Mouse (Mus musculus) liver (tissue): ENCODE results near the gene Fam149a.
"Not testable (repeated sequence)": the region's sequence is repeated elsewhere in the genome, so short reads cannot be mapped to it uniquely, and the experiment has no call there.

ENCODE experiments used
- DNase-seq: peaks from one replicate; pipeline ENCODE4 v3.0.0-alpha.2; 2020; ENCODE audit warnings: mixed read lengths

Fam149a gene

GRCm38 (mm10) chr8:45330856-45331255, 51.2 kb downstream of the Fam149a start:
- no peak for DNase-seq

GRCm38 (mm10) chr8:45329206-45329980, 52.7 kb downstream of the Fam149a start:
- DNase-seq, result no peak

DNA sequence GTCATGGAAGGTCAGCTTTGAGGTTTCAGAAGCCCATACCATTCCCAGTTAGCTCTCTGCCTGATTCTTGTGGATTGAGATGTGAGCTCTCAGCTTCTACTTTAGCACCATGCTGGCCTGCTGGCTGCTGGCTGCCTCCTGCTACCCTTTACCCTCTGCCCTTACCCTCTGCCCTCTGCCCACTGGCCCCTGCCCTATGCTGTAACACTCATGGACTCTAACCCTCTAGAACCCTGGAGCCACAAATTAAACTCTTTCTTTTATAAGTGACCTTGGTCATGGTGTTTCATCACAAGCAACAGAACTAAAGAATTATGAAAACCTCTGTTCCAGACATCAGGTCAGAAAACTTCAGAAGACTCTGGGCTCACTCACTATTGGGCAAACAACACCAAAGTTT, 55.0 kb downstream of the Fam149a start:
- DNase-seq, result not testable (repeated sequence)

- no peak for DNase-seq
Observed at GRCm38 (mm10) chr8:45324151-45324550, 57.9 kb downstream of the Fam149a start.

- DNase-seq, result no peak
Observed at GRCm38 (mm10) chr8:45321365-45321764, 60.7 kb downstream of the Fam149a start.

DNA sequence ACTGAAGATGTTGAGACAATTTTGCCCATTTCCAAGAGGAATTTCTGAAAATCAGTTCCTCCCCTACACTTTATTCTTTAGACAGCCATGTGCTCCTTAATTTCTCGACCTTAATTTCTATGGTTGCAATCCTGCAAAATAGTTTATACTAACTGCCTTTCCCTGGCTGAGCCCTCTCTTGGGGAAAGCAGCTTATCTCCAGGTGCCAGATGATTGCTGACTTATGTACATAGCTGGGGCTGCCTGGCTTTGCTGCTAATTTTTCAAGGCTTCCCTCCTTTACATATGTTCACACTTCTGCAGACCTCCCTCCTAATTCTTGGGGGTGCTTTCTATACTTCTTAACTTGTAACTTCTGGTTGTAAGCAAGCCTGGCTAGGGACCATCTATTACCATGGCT, 61.2 kb downstream of the Fam149a start:
- DNase-seq, result no peak

- DNase-seq, result no peak
Observed at GRCm38 (mm10) chr8:45310967-45311366, 71.1 kb downstream of the Fam149a start.

DNA sequence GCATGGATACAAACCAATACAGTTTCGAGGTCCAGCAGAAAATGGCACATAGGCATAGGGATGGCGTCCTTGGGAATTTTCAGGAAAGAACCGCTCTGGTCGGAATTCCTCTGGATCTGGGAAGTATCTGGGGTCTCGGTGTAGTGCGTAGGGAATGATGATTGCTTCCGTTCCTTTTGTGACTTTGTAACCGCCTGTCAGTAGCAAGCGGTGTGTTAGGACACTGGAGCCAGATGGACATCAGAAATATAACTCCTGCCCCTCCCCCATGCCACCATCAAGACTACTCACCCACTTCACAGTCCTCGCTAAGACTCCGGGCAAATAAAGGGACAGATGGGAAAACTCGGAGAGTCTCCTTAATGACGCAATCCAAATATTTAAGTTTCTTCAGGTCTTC, 73.7 kb downstream of the Fam149a start, which contains the start of gene Gm45753:
Gene Gm45753 (minus strand): TSS at position 101 of the 400 bp plus-strand sequence.
- DNase-seq, result no peak

DNA sequence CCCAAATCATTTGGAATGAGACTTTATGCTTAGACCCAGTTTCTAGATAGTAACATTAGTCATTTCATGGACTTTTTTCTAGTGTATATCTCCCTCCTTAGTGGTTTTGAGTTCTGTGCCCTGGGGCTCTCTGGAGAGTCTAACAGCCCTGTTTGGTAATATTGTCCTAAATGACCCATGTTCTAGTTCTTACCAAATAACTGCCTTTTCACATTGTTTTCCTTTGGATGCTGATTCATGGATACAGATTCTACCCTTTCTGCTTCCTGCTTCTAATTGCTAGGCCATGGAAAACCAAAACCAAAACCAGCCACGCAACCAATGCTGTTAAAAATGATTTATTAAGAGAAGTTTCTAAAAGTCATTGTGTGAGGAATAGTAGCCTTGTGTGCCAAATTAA, 76.6 kb downstream of the Fam149a start:
- DNase-seq, result no peak

- no peak for DNase-seq
Observed at GRCm38 (mm10) chr8:45304354-45304753, 77.7 kb downstream of the Fam149a start.

DNA sequence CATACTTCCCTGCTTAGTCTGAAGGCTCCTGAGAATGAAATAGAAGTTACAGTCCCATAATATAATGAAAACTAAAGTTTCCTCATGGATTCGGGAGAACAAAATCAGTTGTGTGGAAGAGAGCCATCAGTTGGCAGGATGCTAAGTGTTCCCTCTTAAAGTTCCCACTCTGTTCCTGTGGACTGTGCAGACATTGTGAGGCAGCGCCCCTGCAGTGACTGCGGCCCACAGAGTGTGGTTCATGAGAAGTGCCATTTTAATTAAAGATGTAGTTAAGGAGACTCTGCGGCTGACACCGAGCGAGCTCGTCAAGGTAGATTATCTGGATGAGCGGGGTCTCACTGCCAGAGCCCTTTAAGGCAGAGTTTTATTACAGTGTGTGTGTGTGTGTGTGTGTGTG, 79.7 kb downstream of the Fam149a start:
- no peak for DNase-seq

- no peak for DNase-seq
Observed at GRCm38 (mm10) chr8:45295276-45295675, 86.8 kb downstream of the Fam149a start.

DNA sequence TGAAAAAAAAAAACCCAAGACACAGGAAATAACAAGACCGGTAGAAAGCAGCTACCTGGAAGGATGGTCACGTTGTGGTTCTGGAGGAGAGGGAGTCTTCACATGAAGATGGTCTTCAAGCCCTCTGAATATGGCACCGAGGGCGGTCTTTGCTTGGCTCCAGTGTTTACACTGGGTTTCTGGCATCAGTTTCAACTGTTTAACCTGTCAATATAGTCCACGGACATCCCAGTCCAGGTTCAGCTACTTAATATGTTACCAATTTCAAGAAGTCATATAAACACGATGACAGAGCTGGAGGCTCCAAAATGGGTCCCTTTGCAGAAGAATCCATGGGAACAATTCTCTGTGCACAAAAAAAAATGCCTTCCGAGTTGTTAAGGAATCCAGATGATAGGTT, 87.4 kb downstream of the Fam149a start, which contains the start of gene Klkb1:
Gene Klkb1 (minus strand): TSS at position 173 of the 400 bp plus-strand sequence.
- no peak for DNase-seq

DNA sequence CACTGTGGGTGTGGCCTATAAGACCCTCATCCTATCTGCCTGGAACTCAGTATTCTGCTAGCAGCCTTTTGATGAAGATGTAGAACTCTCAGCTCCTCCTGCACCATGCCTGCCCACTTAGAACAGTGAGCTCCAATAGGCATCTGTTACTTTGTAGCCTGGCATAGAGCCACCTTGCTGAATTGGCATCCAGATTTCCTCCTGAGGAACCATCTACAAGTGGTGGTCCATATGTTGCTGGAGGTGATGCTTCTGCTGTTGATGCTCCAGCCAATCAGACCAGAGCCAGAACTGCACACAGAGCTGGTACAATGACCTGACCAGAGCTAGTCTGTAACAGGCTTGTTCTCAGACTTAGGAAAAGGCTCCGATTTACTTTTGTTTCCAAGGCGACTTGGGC, 90.3 kb downstream of the Fam149a start:
- DNase-seq, result no peak
